Mouse (Mus musculus) liver, embryonic 15.5 days (tissue): ENCODE measurements at regions not wholly inside any gene's neighbourhood (a gene's known extent, or its start where the extent isn't known, plus 50 kb on each side); places are given as distances from the start of the nearest gene placed in this dataset.
"Not testable (repeated sequence)": the region's sequence is repeated elsewhere in the genome, so short reads cannot be mapped to it uniquely, and the experiment has no call there.

Experiments
- ATAC-seq: fragments of 200-750 bp; cut with Nextera tagmentation; 2 replicates; pipeline ENCODE4 v1.8.0; 2017; ENCODE audit warnings: moderate number of reproducible peaks, mild to moderate bottlenecking, moderate library complexity; ENCODE audit not compliant: insufficient read depth
- H3K27ac ChIP-seq: fragments of 300-500 bp; sonication (generic); replicated peaks from 2 replicates; pipeline ENCODE4 v1.5.1; 2015; ENCODE audit warnings: mild to moderate bottlenecking, inconsistent platforms
- H3K27me3 ChIP-seq: fragments of 300-500 bp; sonication (generic); 2 replicates; pipeline ENCODE4 v1.6.1; 2015; ENCODE audit warnings: mild to moderate bottlenecking, inconsistent platforms
- H3K36me3 ChIP-seq: fragments of 300-500 bp; sonication (generic); replicated peaks from 2 replicates; pipeline ENCODE4 v1.6.1; 2015; ENCODE audit warnings: moderate library complexity, mild to moderate bottlenecking, inconsistent platforms
- H3K4me1 ChIP-seq: fragments of 300-500 bp; sonication (generic); replicated peaks from 2 replicates; pipeline ENCODE4 v1.6.1; 2015; ENCODE audit warnings: inconsistent platforms
- H3K4me2 ChIP-seq: fragments of 300-500 bp; sonication (generic); 2 replicates; pipeline ENCODE4 v1.6.1; 2015; ENCODE audit warnings: moderate library complexity, mild to moderate bottlenecking, inconsistent platforms
- H3K4me3 ChIP-seq: fragments of 300-500 bp; sonication (generic); replicated peaks from 2 replicates; pipeline ENCODE4 v1.5.1; 2015; ENCODE audit warnings: mild to moderate bottlenecking, inconsistent platforms
- H3K9ac ChIP-seq: fragments of 300-500 bp; sonication (generic); 2 replicates; pipeline ENCODE4 v1.6.1; 2015; ENCODE audit warnings: moderate library complexity, mild to moderate bottlenecking, inconsistent platforms
- H3K9me3 ChIP-seq: fragments of 300-500 bp; sonication (generic); replicated peaks from 2 replicates; pipeline ENCODE4 v1.6.1; 2016; ENCODE audit warnings: inconsistent platforms
- WGBS: fragments of 180-500 bp; shearing (Covaris S2); methylation state at CpG from one replicate; pipeline ENCODE4 v1.1.7; 2015; ENCODE audit warnings: mixed read lengths; ENCODE audit not compliant: insufficient replicate concordance; 5-methylcytosine and 5-hydroxymethylcytosine counted together

GRCm38 (mm10) chr4:84149149-84150050 is 525.7 kb downstream of the Bnc2 start:
- H3K27ac ChIP-seq: no peak overlapping the region
- 44% methylated on average over 13 of the region's 13 CpGs for WGBS
- ATAC-seq: peak; percentile 34

GRCm38 (mm10) chr4:84150698-84151097 is 524.4 kb downstream of the Bnc2 start:
- ATAC-seq: no peak
- Histone ChIP-seq H3K9ac (no peak overlapping the region), H3K9me3 (no peaks in the 10 kb centered on the region), H3K27me3 (no peaks in the 10 kb centered on the region), H3K27ac (no peak overlapping the region), H3K4me2 (no peak overlapping the region), H3K4me3 (no peak overlapping the region), H3K36me3 (no peaks in the 10 kb centered on the region), H3K4me1 (no peaks in the 10 kb centered on the region)
- 37% methylated on average over 3 of the region's 3 CpGs for WGBS

More at GRCm38 (mm10) chr4:84149149-84150050, 525.7 kb downstream of the Bnc2 start:
- Histone ChIP-seq H3K9ac (no peak overlapping the region), H3K4me1 (no peaks in the 10 kb centered on the region), H3K27me3 (no peaks in the 10 kb centered on the region), H3K4me3 (no peak overlapping the region), H3K4me2 (no peak overlapping the region), H3K9me3 (no peaks in the 10 kb centered on the region), H3K36me3 (no peaks in the 10 kb centered on the region)

- Histone ChIP-seq H3K27ac (no peak overlapping the region), H3K4me1 (no peaks in the 10 kb centered on the region)
- no peak for ATAC-seq
Measured at GRCm38 (mm10) chr4:84151247-84151646, 523.8 kb downstream of the Bnc2 start.

GRCm38 (mm10) chr4:84151971-84152450 is 523.1 kb downstream of the Bnc2 start:
- H3K9ac ChIP-seq: no peak overlapping the region
- no peak overlapping the region for H3K27ac ChIP-seq
- no peaks in the 10 kb centered on the region for H3K27me3 ChIP-seq
- H3K4me1 ChIP-seq: no peaks in the 10 kb centered on the region
- H3K36me3 ChIP-seq: no peaks in the 10 kb centered on the region
- no peak overlapping the region for H3K4me2 ChIP-seq
- no peak for ATAC-seq
- H3K4me3 ChIP-seq: no peak overlapping the region
- WGBS: 50% methylated on average over 6 of the region's 6 CpGs
- no peaks in the 10 kb centered on the region for H3K9me3 ChIP-seq

More at GRCm38 (mm10) chr4:84151247-84151646, 523.8 kb downstream of the Bnc2 start:
- H3K4me3 ChIP-seq: no peak overlapping the region
- no peak overlapping the region for H3K4me2 ChIP-seq
- H3K9me3 ChIP-seq: no peaks in the 10 kb centered on the region
- no peaks in the 10 kb centered on the region for H3K36me3 ChIP-seq
- 59% methylated on average over 9 of the region's 9 CpGs for WGBS
- no peaks in the 10 kb centered on the region for H3K27me3 ChIP-seq
- no peak overlapping the region for H3K9ac ChIP-seq

- H3K27ac ChIP-seq: no peak overlapping the region
- ATAC-seq: no peak
- no peak overlapping the region for H3K4me2 ChIP-seq
- H3K36me3 ChIP-seq: no peaks in the 10 kb centered on the region
- no peaks in the 10 kb centered on the region for H3K9me3 ChIP-seq
- no peak overlapping the region for H3K4me3 ChIP-seq
- 72% methylated on average over 9 of the region's 9 CpGs for WGBS
- no peaks in the 10 kb centered on the region for H3K4me1 ChIP-seq
- no peaks in the 10 kb centered on the region for H3K27me3 ChIP-seq
- H3K9ac ChIP-seq: no peak overlapping the region
Measured at GRCm38 (mm10) chr4:84153571-84153970, 521.5 kb downstream of the Bnc2 start.

- ATAC-seq: no peak
- Histone ChIP-seq H3K4me3 (no peak overlapping the region), H3K36me3 (no peaks in the 10 kb centered on the region), H3K4me2 (no peak overlapping the region), H3K27ac (no peak overlapping the region), H3K9ac (no peak overlapping the region), H3K9me3 (no peaks in the 10 kb centered on the region), H3K4me1 (no peaks in the 10 kb centered on the region), H3K27me3 (no peaks in the 10 kb centered on the region)
- 60% methylated on average over 5 of the region's 5 CpGs for WGBS
Measured at GRCm38 (mm10) chr4:84157911-84158647, 517.0 kb downstream of the Bnc2 start.

DNA sequence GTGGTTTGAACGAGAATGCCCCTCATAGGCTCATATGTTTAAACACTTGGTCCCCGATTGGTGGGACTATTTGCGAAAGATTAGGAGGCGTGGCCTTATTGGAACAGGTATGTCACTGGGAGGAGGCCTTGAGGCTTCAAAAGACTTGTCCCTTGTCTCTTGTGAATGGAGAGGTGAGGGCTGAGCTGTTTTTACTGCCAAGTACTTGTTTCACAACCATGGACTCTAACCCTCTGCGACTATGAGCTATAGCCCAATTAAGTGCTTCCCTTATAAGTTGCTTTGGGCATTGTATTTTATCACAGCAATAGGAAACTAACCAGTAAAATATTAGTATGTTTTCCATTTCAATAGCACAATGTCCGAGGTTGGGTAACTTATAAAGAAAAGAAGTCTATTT is 511.7 kb downstream of the Bnc2 start:
- Histone ChIP-seq H3K4me3 (no peak overlapping the region), H3K4me1 (no peaks in the 10 kb centered on the region), H3K9me3 (no peaks in the 10 kb centered on the region), H3K36me3 (no peaks in the 10 kb centered on the region), H3K4me2 (no peak overlapping the region), H3K9ac (no peak overlapping the region), H3K27me3 (no peaks in the 10 kb centered on the region), H3K27ac (no peak overlapping the region)
- no peak for ATAC-seq
- 61% methylated on average over 6 of the region's 6 CpGs for WGBS

GRCm38 (mm10) chr4:84165256-84165655 is 509.8 kb downstream of the Bnc2 start:
- H3K9ac ChIP-seq: no peak overlapping the region
- no peaks in the 10 kb centered on the region for H3K9me3 ChIP-seq
- no peak overlapping the region for H3K4me3 ChIP-seq
- no peaks in the 10 kb centered on the region for H3K36me3 ChIP-seq
- no peaks in the 10 kb centered on the region for H3K27me3 ChIP-seq
- H3K4me1 ChIP-seq: no peaks in the 10 kb centered on the region
- no peak overlapping the region for H3K4me2 ChIP-seq
- ATAC-seq: no peak
- 53% methylated on average over 3 of the region's 3 CpGs for WGBS
- no peak overlapping the region for H3K27ac ChIP-seq

- no peaks in the 10 kb centered on the region for H3K36me3 ChIP-seq
- WGBS: 57% methylated on average over 6 of the region's 6 CpGs
- H3K27ac ChIP-seq: no peak overlapping the region
- no peaks in the 10 kb centered on the region for H3K9me3 ChIP-seq
- no peaks in the 10 kb centered on the region for H3K27me3 ChIP-seq
- H3K4me1 ChIP-seq: no peaks in the 10 kb centered on the region
- no peak for ATAC-seq
- no peak overlapping the region for H3K4me3 ChIP-seq
- no peak overlapping the region for H3K4me2 ChIP-seq
- no peak overlapping the region for H3K9ac ChIP-seq
Measured at GRCm38 (mm10) chr4:84172841-84173240, 502.2 kb downstream of the Bnc2 start.

GRCm38 (mm10) chr4:84173441-84173840 is 501.6 kb downstream of the Bnc2 start:
- Histone ChIP-seq H3K4me3 (no peak overlapping the region), H3K9me3 (no peaks in the 10 kb centered on the region), H3K27ac (no peak overlapping the region), H3K4me1 (no peaks in the 10 kb centered on the region), H3K4me2 (no peak overlapping the region), H3K36me3 (no peaks in the 10 kb centered on the region), H3K27me3 (no peaks in the 10 kb centered on the region), H3K9ac (no peak overlapping the region)
- WGBS: 47% methylated on average over 2 of the region's 2 CpGs
- no peak for ATAC-seq

GRCm38 (mm10) chr4:84176457-84176856 is 498.6 kb downstream of the Bnc2 start:
- not testable (repeated sequence) for H3K4me2 ChIP-seq, ATAC-seq, H3K27ac ChIP-seq, H3K27me3 ChIP-seq, H3K9me3 ChIP-seq, H3K36me3 ChIP-seq, H3K4me1 ChIP-seq, H3K9ac ChIP-seq, H3K4me3 ChIP-seq
- WGBS: 75% methylated on average over 6 of the region's 6 CpGs
